Mouse (Mus musculus) cerebellum, adult 2 months (tissue): ENCODE results near the gene Slc7a15. TPM values are rescaled to one million over a fixed set of nuclear protein-coding genes. Genes with fewer than 3 reads are reported as not detected.

Experiments
- DNase-seq, 2 experiments: peaks; one replicate each; pipeline ENCODE4 v3.0.0; 2021
- H3K27ac ChIP-seq: fragments of 200-500 bp; 2 replicates; pipeline ENCODE4 v1.5.1; 2012; ENCODE audit warnings: low read length, control low read depth, inconsistent platforms; ENCODE audit not compliant: insufficient read depth
- H3K27me3 ChIP-seq: fragments of 200-500 bp; 2 replicates; pipeline ENCODE4 v1.6.1; 2012; ENCODE audit warnings: inconsistent platforms, mild to moderate bottlenecking, low read length, moderate library complexity; ENCODE audit not compliant: control insufficient read depth, insufficient read depth
- H3K4me1 ChIP-seq: fragments of 200-500 bp; 2 replicates; pipeline ENCODE4 v1.6.1; 2011; ENCODE audit warnings: low read length; ENCODE audit not compliant: control insufficient read depth, insufficient read depth
- H3K4me3 ChIP-seq: fragments of 200-500 bp; replicated peaks from 2 replicates; pipeline ENCODE3; 2011; ENCODE audit warnings: mild to moderate bottlenecking, low read depth, low read length, control low read depth; ENCODE audit not compliant: insufficient read depth
- CTCF ChIP-seq: fragments of 200-500 bp; IDR thresholded peaks from 2 replicates; pipeline ENCODE4 v1.5.1; 2011; ENCODE audit warnings: low read depth, mild to moderate bottlenecking, control low read depth, low read length, moderate library complexity, borderline replicate concordance; ENCODE audit not compliant: insufficient read depth
- POLR2A ChIP-seq: fragments of 200-500 bp; IDR thresholded peaks from 2 replicates; pipeline ENCODE4 v1.6.1; 2011; ENCODE audit warnings: low read length, control low read depth, borderline replicate concordance; ENCODE audit not compliant: insufficient read depth
- WGBS: fragments of 180-500 bp; shearing (Covaris S2); methylation state at CpG from one replicate; pipeline ENCODE4 v1.1.7; 2018; 5-methylcytosine and 5-hydroxymethylcytosine counted together
- polyA plus RNA-seq: library from polyadenylated mRNA; depleted of rRNA; stranded (reverse); fragments of >200 nt; gene quantifications from 2 replicates; pipeline ENCODE4 v1.2.3, GENCODE M21; 2012

The Slc7a15 gene
- polyA plus RNA-seq, 1 experiment, result 0.10 TPM

DNA sequence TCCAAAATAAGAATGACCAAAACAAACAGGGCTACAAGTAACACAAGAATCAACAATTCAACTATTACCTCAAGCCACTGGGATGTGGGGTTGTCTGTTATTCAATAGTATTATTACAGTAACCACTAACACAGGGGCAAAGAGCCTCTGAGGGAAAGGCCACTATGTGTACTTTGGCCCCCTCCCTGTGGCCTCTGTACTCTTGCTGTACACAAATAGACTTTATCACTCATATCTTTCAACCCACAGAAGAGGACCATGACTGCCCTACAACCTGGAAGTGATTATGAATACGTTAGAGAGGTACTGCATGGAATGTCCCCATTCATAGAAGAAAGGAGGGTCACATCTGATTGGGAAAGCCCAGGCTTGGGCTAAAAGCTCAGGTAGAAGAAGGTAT is 64.0 kb downstream of the Slc7a15 start:
- no peak overlapping the region for H3K27ac ChIP-seq
- H3K4me1 ChIP-seq, result no peaks in the 10 kb centered on the region
- 83% methylated on average over 1 of the region's 1 CpGs for WGBS
- DNase-seq, result no peak
- TF ChIP-seq POLR2A (no peak), CTCF (no peak)
- no peaks in the 10 kb centered on the region for H3K27me3 ChIP-seq
- no peak overlapping the region for H3K4me3 ChIP-seq

DNA sequence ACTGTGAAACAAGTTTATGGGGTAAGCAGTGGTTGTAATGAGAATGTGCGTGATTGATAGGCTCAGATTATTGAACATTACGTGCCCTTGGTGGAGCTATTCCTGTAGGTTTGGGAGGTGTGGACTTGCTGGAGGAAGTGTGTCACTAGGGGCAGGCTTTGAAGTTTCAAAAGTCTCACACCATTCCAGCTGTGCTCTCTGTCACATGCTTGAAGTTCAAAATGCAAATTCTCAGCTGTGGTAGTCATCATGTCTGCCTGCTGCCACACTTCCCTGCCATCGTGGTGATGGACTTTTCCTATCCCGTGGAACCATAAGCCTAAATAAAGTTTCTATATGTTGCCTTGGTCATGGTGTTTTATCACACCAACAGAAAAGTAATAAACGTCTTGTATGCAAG is 71.1 kb downstream of the Slc7a15 start:
- no peaks in the 10 kb centered on the region for H3K4me1 ChIP-seq
- 85% methylated on average over 5 of the region's 5 CpGs for WGBS
- no peaks in the 10 kb centered on the region for H3K27me3 ChIP-seq
- TF ChIP-seq POLR2A (no peak), CTCF (no peak)
- DNase-seq, result no peak
- no peak overlapping the region for H3K27ac ChIP-seq
- no peak overlapping the region for H3K4me3 ChIP-seq

DNA sequence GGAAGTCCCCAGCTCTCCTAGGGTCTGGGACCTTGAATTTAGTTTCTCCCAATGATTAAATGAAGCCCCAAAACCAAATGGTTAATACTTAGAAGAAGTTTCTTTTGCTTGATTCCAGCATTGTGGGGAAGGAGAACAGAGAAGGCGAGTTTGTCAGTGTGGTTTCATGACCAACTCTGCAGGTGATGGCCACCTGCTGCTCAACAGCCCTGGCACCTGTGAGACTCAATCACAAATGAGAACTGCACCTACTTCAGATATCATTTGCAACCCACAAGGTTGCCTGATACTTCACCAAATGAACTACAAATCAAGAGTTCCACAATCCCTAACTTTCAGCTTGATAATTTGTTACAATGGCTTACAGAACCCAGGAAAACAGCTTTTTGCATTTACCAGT is 71.7 kb downstream of the Slc7a15 start:
- no peaks in the 10 kb centered on the region for H3K27me3 ChIP-seq
- H3K4me3 ChIP-seq, result no peak overlapping the region
- TF ChIP-seq CTCF (no peak), POLR2A (no peak)
- H3K27ac ChIP-seq, result no peak overlapping the region
- DNase-seq, result no peak
- no peaks in the 10 kb centered on the region for H3K4me1 ChIP-seq
- 60% methylated on average over 1 of the region's 1 CpGs for WGBS

- H3K27me3 ChIP-seq, result no peaks in the 10 kb centered on the region
- H3K27ac ChIP-seq, result no peak overlapping the region
- 48% methylated on average over 5 of the region's 5 CpGs for WGBS
Observed at GRCm38 (mm10) chr12:8524062-8524461, 74.8 kb downstream of the Slc7a15 start.

GRCm38 (mm10) chr12:8522711-8523110 is 76.2 kb downstream of the Slc7a15 start:
- Histone ChIP-seq H3K4me1 (no peaks in the 10 kb centered on the region), H3K27ac (no peak overlapping the region), H3K4me3 (no peak overlapping the region), H3K27me3 (no peaks in the 10 kb centered on the region)
- DNase-seq, result no peak
- WGBS, result 45% methylated on average over 2 of the region's 2 CpGs
- TF ChIP-seq CTCF, result no peak
- no peak for TF ChIP-seq POLR2A

More at GRCm38 (mm10) chr12:8524062-8524461, 74.8 kb downstream of the Slc7a15 start:
- TF ChIP-seq CTCF (no peak), POLR2A (no peak)
- no peak overlapping the region for H3K4me3 ChIP-seq
- H3K4me1 ChIP-seq, result no peaks in the 10 kb centered on the region
- no peak for DNase-seq

DNA sequence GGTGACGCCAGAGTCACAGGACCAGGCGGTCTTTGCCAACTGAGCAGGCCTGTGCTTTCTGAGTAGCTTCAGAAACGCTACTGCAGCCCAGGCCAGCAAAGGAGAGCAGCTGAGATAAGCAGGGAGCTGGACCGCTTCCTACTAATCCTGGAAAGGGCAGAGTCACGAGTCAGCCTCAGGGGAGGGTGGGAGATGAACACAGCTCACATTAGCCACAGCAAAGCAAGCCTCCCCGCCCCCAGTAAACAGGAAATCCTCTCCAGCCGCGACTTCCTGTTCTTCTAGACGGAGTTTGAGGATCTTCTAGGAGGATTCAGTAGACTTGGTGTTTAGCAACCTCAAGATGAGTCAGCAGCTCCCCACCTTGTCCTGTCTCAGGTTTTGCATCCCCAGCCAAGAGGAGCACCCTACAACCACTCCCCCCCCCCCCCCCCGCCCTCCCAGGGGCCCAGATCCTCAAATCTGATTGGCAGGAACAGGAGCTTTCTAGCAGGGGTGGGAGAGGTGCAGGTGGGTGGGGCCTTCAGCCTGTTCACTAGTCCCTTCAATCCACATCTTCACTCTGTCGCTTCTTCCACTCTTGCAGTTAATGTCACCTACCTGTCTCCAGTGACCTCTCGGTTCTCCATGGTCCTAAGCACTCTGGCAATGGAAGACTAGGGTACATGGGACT is 77.4 kb downstream of the Slc7a15 start:
- Histone ChIP-seq H3K4me1 (no peaks in the 10 kb centered on the region), H3K27me3 (no peaks in the 10 kb centered on the region; the same call in 1 of the 2 replicates), H3K27ac (no peak overlapping the region), H3K4me3 (no peak overlapping the region)
- TF ChIP-seq CTCF, result no peak
- no peak for TF ChIP-seq POLR2A
- WGBS, result 34% methylated on average over 12 of the region's 12 CpGs
- peak in 1 of 2 experiments; percentile 38 for DNase-seq

DNA sequence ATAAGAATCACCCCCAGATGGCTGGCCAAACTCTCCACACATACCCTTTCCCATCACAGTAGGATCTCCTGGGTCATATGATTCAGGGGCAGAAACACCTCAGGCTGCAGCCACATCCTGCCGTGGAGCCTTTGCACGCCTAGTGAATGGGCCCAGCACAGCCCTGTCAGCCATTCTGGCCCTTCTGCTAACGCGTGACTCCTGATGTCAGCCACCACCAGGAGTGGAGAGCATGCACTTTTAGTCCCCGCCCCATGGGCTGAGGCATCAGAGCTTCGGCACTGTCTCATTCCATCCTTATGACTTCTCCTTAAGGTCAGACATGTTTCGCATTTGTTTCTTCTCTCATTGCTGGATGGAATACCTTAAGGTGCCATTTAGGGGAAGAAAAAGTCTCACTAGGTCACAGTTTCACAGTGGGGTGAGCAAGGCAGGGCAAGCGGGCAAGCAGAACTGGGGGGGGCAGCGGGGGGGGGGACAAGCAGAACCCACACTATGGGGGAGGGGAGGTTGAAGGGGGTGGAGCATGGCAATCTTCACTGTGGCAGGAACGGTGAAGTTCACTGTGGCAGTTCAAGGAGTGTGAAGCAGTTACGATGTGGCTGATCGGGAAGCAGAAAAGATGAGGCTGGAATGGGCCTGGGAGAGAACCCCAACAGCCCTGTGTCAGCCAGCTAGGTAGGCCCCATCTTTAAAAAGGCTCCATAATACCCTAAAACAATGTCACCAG is 79.3 kb downstream of the Slc7a15 start:
- H3K27ac ChIP-seq, result no peak overlapping the region
- H3K4me3 ChIP-seq, result no peak overlapping the region
- TF ChIP-seq CTCF (no peak), POLR2A (no peak)
- 71% methylated on average over 12 of the region's 12 CpGs for WGBS
- no peaks in the 10 kb centered on the region for H3K4me1 ChIP-seq
- no peaks in the 10 kb centered on the region; the same call in 1 of the 2 replicates for H3K27me3 ChIP-seq
- no peak for DNase-seq
